Mouse (Mus musculus) liver, embryonic 14.5 days (tissue): Measurements from ENCODE around the gene Nsd1.

ENCODE experiments used
- CTCF ChIP-seq: IDR thresholded peaks from 2 replicates; pipeline ENCODE4 v1.5.1; 2016; ENCODE audit warnings: antibody characterized with exemption, low read depth, control low read depth
- EP300 ChIP-seq: IDR thresholded peaks from 2 replicates; pipeline ENCODE4 v1.6.1; 2016; ENCODE audit warnings: antibody characterized with exemption, low read depth

- TF ChIP-seq CTCF (no peak), EP300 (no peak)
These were observed 41.3 kb upstream of the Nsd1 start for GRCm38 (mm10) chr13:55168255-55168654.
